Mouse (Mus musculus) megakaryocyte, embryonic 14.5 days (primary cell): ENCODE results near the gene Etv4.

Experiments
- FLI1 ChIP-seq: IDR thresholded peaks from 2 replicates; pipeline ENCODE4 v1.6.1; 2012; ENCODE audit warnings: low read length, inconsistent platforms, mixed read lengths
- GATA1 ChIP-seq: IDR thresholded peaks from 3 replicates; pipeline ENCODE4 v1.6.1; 2012; ENCODE audit warnings: mixed read lengths, low read length, inconsistent platforms, borderline replicate concordance

GRCm38 (mm10) chr11:101820899-101821298, 35.7 kb upstream of the Etv4 start:
- no peak for TF ChIP-seq GATA1
- TF ChIP-seq FLI1: no peak
